Mouse (Mus musculus) cerebellum, adult 8-10 months (tissue): ENCODE data around the gene Omp.

Experiments
- DNase-seq: peaks from one replicate; pipeline ENCODE4 v3.0.0; 2022

The Omp gene

DNA sequence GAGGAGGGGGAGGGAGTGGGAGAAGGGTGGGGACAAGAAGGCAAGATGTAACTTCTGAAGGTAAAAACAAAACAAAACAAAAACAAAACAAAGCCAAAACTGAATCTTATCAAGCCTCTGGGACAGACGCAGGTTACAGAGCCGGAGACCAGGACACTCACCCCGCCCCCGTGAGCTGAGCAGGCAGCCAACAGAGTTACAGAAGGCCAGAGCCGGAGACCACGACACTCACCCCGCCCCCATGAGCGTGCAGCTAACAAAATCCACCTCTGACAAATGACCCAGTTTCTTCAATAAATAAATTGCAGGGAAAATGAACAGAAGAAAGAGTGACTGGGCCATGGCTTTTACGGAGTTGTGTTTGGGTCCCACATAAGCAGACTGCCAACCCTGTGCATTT, 6.1 kb downstream of the Omp start:
- no peak for DNase-seq

DNA sequence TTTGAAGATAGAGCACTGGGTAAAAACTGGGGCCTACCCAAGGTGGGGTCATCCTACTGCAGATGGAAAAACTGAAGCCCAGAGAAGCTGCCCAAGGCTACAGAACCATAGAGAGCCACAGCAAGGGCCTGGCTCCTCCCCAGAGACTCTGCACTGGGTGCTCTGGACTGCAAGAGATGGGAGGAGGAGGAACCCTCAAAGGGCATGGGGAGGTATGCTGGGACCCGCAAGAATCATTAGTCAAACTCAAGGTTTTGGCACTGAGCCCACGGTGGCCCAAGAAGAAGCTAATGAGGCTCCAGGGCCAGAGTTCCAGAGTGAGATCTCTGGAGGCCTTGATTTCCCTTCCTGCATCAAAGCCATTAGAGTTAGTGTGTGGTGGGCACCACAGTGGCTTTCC, 7.3 kb downstream of the Omp start:
- DNase-seq, result no peak

DNA sequence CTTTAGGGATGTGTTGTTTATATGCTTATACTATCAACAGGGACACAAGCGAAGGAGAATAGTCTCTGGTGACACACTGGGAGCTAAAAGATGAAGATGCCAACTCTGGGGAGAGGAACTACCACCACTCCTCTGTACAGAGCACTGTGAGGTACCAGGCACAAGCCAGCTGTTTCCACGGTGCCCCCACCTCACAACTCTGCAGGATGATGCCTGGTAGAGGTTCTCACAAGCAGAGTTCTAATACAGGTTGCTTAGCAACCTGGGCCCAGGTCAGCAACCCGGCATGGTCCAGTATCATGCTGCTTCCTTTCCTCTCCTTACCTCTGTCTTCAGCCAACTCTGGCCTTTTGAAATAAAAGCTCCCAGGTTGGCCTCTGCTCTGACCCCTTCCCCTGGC, 7.7 kb downstream of the Omp start:
- no peak for DNase-seq

DNA sequence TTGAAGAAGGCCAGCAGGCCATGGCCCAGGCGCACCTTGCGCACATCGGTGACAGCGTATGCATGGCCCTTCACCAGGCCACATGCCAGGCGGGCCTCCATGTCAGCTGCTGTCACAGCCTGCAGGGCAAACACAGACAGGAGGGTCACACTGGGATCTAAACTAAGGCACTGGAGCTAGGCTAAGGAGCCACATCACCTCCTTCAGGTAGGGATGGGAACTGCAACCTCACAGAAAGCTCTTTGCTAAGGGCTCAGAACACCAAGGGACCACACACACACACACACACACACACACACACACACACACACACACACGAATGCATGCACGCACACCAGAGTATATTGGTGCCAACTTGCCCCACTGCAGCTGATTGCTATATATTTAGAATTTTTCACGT, 13.6 kb downstream of the Omp start:
- no peak for DNase-seq

DNA sequence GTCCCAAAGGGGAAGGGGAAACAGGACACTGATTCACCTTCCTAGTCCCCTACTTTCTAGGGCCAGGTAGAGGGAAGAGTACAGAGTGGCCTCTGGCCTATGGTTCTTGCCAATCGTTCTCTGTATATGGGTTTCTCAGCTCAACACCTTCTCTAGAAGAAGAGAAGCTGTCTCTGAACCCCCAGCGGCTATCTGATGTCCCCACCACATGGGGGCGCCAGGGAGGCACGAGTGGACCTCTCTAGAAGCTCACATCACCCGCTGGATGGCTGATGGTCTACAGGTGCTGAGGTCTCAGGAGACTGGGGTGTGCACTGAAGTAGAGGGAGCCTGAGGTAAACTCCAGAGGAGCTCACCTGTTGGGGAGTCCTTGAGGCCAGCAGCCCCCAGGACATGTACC, 19.8 kb downstream of the Omp start:
- DNase-seq, result no peak

DNA sequence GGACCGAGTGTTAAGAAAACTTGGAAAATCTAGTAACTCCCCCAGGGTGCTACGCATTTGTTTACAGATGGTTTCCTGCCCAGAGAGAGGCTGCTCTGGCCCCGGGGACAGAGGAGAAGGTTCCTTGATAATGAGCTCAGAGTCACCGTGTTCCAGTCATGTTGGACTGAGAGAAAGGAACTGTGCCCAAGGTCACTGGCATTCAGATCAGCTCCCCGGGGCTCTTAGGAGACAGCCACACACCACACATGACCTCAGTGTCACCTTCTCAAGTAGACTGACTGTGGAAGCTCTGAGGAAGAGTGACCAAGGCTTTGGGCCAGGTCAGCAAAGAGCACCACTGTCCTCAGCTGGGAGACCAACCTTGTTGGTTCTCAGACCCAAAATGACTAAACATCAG, 20.6 kb downstream of the Omp start:
- DNase-seq, result no peak

DNA sequence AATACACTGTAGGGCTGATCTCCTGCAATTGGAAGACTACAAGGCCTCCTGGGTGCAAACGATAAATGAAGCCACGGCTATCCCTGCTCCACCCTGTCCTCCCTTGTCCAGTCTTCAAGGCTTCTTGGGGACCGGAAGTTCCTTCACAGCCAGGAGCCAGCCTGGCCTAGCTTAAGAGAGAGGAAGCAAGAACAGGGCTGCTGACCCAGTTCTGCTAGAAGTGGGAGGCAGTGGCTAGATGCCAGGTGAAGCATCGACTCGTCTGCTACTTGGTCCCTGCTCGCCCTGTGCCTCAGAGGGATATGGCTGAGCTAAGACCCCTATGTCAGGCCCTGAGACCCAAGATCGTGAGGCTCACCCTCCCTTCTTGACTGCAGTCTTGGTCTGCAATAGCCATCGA, 23.6 kb downstream of the Omp start:
- DNase-seq, result no peak

DNA sequence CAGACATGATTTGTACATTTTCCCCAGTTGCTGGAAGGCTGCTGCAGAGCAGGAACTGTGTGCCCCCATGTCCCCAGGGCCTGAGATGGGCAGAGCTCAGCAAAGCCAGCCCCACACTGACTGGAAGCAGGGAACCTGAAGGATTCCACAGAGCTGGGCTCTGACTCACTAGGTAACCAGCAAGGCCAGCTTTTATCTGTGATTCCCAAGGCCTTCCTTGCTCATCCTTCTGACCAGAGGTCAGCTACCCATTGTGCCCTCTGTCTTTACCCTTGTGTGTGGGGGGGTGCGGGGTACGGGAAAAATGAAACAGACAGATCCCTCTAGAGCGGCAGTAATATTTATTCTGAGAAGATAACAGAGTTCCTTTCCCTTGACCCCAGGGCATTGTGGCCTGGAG, 24.1 kb downstream of the Omp start:
- DNase-seq, result no peak

DNA sequence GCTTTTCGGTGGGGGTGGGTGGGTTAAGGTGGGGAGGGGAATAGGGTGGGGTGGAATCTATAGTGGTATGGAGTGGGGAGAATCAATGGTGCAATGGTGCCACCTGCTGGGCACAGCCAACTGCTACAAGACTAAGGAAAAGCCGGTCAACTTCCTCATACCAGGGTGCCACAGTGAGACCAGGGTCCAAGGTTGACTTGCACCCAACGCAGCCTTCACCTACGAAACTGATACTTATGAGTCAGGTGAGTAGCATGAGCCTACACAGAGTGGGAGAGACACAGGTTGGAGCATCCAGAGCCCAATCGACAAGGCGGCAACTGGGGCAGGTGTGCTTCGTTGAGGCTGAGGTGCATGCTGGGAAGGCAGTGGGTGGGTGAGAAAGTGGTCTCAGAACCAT, 25.0 kb downstream of the Omp start:
- peak; percentile 80 for DNase-seq

DNA sequence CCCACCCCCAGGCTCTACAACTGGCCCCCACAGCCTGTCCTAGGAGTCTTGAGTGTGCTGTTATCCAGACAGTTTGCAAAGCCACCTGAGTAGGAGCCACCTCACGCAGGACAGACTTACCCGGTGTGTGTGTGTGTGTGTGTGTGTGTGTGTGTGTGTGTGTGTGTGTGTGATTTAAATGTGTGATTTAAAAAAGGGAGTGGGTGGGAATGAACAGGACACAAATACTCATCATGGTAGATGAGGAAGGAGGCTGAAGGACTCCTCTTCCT, 25.4 kb downstream of the Omp start:
- DNase-seq, result no peak

DNA sequence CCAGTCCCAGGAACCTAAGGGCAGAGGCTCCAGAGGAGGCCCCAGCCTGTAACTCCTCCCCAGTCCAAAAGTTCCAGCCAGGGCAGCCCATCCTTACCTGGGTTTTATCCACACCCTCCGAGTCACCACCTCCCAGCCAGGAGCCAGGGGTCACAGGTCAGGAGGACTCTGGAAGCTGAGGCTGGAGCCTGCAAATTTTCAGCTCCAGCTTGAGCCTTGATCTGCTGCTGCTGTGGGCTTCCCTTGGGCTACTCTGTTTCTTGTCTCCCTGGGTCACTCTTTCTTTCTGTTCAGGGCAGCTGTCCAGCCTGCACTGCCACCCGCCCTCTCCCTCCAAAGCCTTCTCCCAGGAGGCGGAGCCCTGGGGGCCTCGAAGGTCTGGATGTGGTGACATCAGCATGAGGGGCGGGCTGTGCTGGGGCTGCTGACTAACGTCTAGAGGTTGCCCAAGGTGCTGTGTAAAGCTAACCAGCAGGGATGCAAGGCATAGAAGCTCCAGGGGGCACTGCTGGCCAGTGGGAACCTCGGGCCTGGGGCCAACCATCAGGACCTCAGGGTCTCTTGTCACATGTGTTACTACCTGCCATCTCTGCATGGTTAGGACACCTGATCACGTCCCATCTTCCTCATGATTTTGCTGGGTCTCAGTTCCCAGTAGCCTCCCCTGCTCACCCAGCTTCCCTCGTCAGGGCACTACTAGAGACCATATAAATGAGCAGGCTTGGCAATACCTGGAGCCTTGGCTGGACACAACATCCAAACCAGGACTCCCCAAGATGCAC, 25.9 kb downstream of the Omp start, which contains the start of gene Myo7a:
Myo7a (minus strand) TSS at position 346 of the 782 bp plus-strand sequence.
- no peak for DNase-seq

DNA sequence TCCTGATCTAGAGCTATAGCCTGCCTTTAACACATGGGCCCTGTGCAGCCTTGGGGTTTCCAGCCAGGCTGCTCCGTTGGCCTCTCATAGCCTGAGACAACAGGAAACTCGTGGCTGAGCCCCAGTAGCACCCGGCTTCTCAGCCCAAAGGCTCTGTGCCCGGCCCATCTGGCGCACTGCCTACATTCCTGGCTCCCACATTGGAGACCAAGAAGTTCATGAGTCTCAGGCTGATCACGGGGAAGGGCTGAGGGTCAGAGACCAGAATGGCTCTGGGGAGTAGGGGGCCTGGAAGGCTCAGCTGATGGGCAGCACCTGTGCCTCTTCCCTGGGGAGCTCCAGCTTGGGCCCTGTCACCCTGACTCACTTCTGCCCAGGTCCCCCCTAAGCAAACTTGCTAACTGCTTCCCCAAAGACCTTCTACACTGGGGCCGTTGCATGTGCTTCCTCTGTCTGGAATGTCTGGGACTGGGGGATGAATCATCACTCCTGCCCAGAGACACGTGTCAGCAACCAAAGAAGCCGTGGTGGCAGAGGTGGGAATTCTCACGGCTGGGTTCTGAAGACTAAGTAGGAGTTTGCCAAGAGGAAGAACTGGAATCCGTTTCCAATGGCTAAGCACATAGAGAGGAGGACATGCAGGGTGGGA, 28.2 kb downstream of the Omp start:
- DNase-seq, result no peak

DNA sequence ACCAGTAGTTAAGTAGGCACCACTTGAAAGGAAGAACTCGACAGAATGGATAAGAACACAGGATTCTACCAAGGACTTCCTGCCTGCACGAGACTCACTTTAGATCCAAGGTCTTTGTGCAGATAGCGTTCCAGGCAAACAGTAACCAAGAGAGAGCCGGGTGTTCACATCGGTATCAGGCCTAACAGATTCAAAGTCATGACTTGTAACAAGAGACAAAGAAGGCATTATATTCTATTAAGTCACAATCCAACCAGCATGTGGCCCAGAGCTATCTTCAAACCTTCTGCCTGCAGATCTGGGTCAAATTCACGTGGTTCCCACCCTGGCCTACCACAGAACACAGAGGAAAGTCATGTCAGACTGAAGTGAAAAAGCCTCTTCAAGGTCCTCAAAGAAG, 30.6 kb downstream of the Omp start:
- DNase-seq, result no peak

DNA sequence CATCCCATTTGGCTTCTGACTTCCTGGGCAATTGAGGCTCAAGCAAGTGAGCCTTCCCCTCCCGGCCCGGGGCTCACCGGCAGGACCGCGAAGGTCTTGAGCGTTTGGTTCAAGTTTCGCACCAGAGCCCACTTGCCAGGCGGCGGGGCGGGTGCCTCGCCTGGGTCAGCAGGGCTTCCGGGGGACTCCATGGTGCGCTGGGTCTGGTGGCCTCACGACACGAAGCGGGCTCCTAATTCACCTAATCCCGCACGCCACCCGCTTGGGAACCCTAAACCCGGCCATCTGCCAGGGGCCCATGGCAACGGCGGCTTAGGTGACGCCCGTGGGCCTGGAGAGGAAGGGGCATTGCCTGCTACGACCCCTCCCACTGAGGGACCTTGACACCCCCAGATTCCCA, 34.1 kb downstream of the Omp start:
- DNase-seq, result peak; percentile 36

DNA sequence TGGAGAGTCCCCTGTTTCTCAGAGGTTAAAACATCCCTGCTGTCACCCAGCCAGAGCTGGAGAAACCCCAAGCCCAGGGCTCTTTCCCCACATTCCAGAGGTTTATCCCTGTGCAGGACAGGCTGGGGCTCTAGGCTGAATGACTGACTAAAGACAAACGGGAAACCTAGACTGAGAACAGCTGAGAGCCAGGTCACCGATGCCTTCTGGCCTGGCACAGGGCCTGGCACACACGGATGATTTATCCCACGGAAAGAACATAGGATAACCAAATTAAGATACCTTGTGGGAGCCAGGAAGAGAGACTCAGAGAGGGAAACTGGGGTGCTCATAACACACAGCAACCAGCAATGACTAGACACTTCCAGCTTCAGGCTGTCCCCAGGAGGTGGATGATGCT, 35.5 kb downstream of the Omp start:
- peak; percentile 55 for DNase-seq

DNA sequence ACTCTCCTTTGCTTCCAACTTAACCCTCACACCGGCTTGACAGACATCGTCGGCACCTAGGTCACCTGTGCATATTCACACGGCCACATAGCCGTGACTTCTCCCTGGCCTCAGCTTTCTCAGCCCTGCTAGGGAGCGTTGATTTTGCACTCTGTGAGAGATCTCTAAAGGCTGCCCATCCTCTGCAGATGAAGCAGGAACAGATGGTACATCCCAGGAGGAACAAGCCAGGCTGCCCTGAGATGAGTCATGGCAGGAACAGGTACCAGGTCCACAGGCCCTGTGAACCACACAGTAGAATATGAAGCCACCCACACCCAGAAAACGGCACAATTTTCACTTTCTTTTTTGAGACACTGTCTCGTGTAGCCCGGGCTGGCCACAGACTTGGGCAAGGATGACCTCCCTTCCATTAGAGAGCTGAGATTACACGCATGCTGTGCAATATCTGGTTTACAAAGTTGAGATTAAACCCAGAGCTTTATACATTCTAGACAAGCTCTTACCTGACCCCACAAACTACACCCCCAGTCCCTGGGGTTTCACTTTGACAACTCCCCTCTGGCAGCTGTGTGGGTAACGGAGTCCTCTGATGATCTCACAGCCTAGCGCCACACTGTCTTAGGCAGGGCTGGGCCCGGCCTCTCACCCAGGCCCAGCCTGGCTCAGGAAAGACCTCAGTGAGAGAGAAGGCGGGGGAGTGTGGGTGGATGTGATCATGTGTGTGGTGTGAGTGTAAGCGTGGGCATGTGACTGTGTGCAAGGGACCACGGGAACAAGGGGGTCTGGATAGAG, 36.5 kb downstream of the Omp start:
- DNase-seq, result peak; percentile 72

DNA sequence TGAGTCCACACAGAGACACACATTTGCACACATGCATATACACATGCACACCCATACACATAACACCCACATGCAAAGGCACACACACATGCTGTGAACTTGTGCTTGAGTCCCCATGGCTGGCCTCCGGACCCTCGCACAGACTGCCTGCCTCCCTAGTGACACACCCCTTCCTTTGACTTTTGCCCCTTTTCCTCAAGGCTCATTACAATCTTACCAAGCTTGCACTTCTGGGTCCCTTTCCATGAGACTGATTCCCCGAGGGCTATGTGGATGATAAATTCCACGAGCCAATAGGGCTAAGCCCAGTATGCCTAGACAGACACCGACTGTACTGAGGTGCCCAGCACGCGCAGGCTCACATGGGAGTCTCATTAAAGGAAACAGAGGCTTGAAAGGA, 39.0 kb downstream of the Omp start:
- DNase-seq, result no peak

DNA sequence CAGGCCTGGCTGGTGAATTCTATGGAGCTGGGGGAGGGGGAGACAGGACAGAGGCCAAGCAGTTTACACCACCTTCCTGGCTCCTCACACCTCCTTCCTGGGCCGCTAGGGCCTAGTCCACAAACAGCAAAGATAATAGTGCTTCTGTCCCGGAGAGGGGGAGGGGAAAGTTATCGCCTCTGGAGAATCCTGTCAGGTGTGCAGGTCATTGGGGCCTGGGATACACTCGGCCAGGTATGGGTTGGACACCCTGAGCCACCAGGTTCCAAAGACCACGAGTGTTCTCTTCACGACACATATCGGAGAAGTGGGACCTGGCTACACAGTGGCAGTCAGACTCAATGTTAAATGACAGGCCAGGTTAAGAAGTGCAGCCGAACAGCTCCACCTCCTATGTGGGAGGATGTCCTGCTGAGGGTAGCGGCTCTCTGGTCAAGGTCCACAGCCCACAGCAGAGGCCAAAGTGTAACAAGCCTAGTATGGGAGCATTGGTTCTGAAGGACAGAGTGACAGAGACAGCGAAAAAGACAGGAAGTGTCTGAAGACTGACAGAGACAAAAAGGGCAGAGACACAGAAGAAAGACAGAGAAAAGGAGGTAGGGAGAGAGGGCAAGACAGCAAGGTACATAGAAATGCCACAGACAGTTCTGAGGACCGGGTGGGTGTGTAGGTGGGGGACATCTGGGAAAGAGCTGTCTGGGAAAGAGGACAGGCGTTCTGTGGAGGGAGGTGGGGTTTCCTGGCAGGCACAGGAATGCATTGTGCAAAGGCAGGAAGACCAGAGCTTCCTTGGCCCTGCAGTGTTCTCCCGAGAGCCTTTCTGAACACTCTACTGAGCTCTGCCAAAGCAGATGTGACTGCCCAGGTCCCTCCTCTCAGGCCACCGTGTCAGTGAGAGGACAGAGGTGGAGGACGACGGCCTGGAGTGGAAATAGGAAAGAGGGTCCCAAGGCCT, 40.5 kb downstream of the Omp start:
- DNase-seq, result peak; percentile 20

DNA sequence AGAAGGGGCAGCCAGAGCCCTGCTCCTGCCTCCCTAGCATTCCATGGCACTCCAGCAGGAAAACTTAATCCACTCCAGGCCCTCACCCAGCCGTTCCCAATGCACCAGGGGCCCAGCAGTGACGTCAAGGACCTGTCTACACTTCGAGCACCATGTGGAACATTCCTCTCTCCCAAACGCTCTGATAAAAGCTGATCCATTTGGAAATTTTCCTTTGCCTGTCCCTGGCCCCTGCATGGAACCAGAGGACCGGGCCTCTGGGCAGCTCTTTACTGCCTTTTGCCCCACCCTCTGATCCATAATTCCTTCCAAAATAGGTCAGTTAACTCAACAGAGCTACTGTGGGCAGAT, 41.4 kb downstream of the Omp start:
- no peak for DNase-seq

DNA sequence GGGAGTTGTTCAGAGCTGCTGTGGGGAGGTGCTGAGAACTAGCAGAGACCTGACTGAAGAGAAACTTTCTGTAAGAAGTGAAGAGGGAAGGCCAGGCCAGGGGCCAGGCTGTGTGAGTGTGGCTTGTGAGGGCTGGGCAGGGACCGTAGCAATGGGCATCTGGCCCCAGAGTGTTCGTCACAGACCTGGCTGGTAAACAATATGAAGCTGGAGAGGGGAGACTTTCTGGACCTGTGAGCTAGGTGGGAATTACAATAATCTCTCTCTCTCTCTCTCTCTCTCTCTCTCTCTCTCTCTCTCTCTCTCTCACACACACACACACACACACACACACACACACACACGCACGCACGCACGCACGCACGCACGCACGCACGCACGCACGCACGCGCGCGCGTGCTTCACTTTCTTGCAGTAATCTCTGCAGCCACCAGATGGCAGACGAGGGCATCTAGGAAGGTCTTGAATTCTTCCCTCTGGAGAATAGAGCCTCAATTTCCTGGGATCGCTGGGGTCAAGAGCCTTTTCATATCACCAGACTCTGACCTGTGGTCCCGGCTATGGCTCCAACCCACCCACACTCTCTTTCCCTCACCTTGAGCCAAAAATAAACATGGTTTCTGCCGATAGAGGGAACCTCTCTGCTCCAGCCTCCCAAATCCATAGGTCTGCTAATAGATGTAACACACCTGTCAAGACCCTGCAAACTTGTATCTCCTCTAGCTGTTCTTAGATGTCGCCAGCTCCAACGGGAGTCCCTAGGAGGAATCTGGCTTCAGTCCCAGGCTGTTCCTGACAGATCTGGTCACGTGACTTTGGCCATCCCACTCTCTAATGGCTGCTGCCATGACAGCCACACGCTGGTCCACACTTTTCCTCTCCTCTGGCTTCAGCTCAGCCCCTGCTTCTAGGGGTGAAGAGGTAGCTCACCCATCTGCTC, 42.0 kb downstream of the Omp start:
- peak; percentile 90 for DNase-seq

DNA sequence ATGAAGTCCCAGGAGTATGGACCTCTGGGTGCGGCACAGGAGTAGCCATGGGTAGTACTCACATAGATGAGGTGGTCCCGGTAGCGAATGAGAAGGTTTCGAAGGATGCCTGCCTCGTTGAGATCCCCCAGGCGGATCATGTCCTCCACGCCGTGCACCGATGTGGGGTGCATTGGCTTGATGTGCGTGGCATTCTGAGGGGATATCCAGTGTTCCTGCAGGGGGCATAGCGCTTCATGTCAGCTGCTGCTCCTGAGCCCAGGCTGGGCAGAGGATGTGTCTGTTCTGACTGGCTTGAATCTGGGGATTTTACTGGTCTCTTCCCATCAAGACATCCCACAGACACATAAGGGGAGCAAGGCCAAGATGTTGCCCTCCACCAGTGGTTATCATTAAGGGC, 42.8 kb downstream of the Omp start:
- peak; percentile 18 for DNase-seq

DNA sequence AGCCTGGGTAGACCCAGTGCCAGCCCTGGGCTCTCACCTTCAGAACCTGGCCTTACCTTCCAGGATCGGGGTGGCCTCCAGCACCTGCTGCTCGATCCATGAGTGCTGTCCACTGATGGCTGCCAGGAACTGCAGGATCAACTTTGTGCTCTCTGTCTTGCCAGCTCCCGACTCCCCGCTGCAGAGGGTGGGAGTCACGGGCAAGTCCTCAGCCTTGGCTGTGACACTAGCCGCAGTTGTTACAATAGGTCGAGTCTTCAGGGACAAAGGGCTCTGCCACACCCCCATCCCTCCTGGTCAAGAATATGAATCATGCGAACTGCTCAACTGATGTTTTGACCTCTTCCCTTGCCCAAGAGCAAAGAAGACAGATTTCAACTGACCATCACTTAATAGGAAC, 47.7 kb downstream of the Omp start:
- DNase-seq, result no peak
